Mouse (Mus musculus) cortical plate, adult 2 months (tissue): ENCODE measurements around the gene Sox8.

Experiments used
- CTCF ChIP-seq: fragments of 200-500 bp; IDR thresholded peaks from 2 replicates; pipeline ENCODE4 v1.5.1; 2011; ENCODE audit warnings: mild to moderate bottlenecking, control low read depth, low read length; ENCODE audit not compliant: insufficient read depth; ENCODE audit errors: extremely low read depth
- POLR2A ChIP-seq: fragments of 200-500 bp; IDR thresholded peaks from 2 replicates; pipeline ENCODE4 v1.6.1; 2011; ENCODE audit warnings: mild to moderate bottlenecking, low read length, control low read depth; ENCODE audit not compliant: insufficient read depth; ENCODE audit errors: extremely low read depth

DNA sequence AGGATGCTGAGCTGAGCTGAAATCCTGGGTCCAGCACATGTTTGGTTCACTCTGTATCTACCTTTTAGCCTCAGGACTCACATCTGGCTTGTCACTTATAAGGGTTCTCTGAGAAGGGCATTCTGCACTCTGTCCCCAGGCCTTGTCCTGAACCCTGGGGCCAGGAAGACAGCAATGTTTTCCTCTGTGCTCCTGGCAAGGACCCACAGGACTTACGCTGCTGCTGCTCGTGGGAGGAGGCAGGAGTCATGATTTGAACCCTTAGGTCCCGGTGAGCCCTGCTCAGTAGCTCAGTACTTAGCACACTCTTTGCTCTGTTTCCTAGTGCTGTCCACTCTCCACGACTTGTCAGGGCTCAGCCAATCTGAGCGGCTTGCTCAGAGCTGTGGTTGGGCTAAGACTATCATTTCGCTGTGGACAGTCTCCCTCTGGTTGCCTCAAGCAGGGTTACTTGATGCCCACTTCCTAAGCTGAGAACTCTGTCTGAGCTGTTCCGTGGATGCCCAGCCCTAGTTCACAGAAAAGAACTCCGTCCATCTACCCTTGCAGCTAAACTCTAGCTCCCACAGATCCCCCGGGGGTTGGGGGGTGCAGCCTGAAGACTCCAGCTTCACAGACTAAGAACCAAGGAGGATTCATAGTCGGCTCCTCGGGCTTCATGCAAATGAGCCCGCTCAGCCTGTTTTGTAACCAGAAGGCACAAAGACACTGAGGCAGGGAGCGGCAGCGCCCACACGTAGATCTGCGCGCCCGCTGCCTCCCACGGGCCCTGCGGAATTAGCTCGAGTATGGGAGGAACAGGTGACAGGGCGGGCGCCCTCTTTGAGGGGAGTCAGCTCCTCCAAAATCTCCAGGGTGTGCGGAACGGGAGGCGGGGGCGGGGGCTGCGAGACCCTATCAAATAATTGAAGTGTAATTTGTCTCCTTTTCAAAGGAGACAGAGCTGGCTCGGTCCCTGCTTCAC is 14.5 kb downstream of the Sox8 start:
- 0 out of 2 replicates have a peak, but pooled peaks have one; percentile 9 for TF ChIP-seq POLR2A
- no peak for TF ChIP-seq CTCF
